Mouse (Mus musculus): ENCODE measurements around the gene Afg1l.

- TF ChIP-seq CTCF (IDR thresholded peaks at IDR 0.05; ENCODE audit: control insufficient read depth, insufficient read depth, insufficient replicate concordance, low read depth, low read length), result no peak
- TF ChIP-seq POLR2A (IDR thresholded peaks at IDR 0.05; ENCODE audit: control insufficient read depth, low read depth, low read length), result peak; percentile 77
These were observed 201.6 kb downstream of the Afg1l start, which contains the start of gene Foxo3 for GRCm38 (mm10) chr10:42276507-42277345.

All from testis, adult 2 months (tissue).